Mouse (Mus musculus): ENCODE data around the gene Bora. TPM values are rescaled to one million over a fixed set of nuclear protein-coding genes. Genes with fewer than 3 reads are reported as not detected.
A peak's percentile ranks its signal among the peaks of the same experiment; 100 is the strongest.
"Not testable (repeated sequence)": the region's sequence is repeated elsewhere in the genome, so short reads cannot be mapped to it uniquely, and the experiment has no call there.

Bora gene
- polyA plus RNA-seq, 1 experiment from 2014 or later, result 66.0 TPM

DNA sequence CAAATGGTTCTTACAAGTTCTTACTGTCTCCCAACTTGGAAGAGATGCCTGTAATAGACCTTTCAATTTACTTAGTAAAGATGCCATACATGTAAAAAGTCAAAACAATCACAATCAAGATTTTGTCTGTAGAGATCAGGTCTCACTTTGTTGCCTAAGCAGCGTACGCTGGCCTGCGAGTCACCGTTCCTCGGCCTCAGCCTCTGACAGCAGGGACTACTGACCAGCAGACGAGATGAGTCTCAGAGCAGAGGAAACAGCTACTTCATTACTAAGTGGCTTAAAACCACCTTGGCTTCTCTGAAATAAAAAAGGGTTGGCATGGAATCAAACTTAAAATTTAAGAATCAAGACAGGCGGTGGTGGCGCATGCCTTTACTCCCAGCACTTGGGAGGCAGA, 11.2 kb upstream of the Bora start:
- H3K4me3 ChIP-seq (ENCODE audit: low read length); H3K4me1 ChIP-seq (ENCODE audit: insufficient read depth, low read length); H3K9ac ChIP-seq (replicated peaks; ENCODE audit: low read length); H3K9me3 ChIP-seq (ENCODE audit: low read length); H3K27me3 ChIP-seq (ENCODE audit: insufficient read depth, low read length); H3K4me2 ChIP-seq (replicated peaks; ENCODE audit: low read depth, low read length); H3K27ac ChIP-seq (ENCODE audit: low read length); ATAC-seq (ENCODE audit: low FRiP score, low TSS enrichment): not testable (repeated sequence)
- 94% methylated on average over 8 of the region's 8 CpGs for WGBS
- peaks cover 25% of the 10 kb centered on the region for H3K36me3 ChIP-seq (ENCODE audit: insufficient read depth, low read length)

DNA sequence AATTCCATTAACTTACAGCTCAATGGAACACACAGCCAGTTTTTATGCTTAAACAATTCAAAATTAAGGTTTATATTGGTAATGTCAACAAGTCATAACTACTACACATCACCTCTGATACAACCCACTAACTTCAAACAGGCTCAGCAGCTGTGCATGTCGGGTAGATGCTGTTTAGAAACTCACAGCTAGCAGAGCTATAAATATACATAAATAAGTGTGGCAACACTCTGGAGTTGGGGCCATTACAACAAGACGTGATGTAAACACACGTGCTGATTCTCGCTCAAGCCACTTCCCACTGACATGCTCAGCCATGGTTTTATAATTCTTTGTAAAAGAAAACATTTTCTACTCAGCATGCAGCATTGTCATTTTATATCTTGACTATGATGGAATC, 10.0 kb upstream of the Bora start:
- ATAC-seq (ENCODE audit: low FRiP score, low TSS enrichment), result no peak
- Histone ChIP-seq H3K9ac (replicated peaks; ENCODE audit: low read length) (no peak overlapping the region), H3K27me3 (ENCODE audit: insufficient read depth, low read length) (no peaks in the 10 kb centered on the region), H3K4me2 (replicated peaks; ENCODE audit: low read depth, low read length) (no peak overlapping the region), H3K4me1 (ENCODE audit: insufficient read depth, low read length) (peaks cover 2% of the 10 kb centered on the region; the same call in 1 of the 2 replicates), H3K36me3 (ENCODE audit: insufficient read depth, low read length) (peaks cover 25% of the 10 kb centered on the region), H3K27ac (ENCODE audit: low read length) (no peak overlapping the region), H3K4me3 (ENCODE audit: low read length) (no peak overlapping the region), H3K9me3 (ENCODE audit: low read length) (no peaks in the 10 kb centered on the region)
- 74% methylated on average over 4 of the region's 4 CpGs for WGBS

DNA sequence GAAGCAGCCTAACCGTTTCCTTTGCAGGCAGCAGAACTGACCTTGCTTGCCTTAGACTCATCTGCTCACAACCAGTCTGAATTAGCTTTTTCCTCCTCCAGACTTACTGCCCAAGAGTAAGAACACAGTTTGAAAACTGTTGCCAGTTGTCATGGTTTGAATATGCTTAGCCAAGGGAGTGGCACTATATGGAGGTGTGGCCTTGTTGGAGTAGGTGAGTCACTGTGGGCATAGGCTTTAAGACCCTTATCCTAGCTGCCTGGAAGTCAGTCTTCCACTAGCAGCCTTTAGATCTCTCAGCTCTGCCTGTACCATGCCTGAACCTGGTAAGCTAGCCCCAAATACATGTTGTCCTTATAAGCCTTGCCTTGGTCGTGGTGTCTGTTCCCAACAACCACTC, 8.3 kb upstream of the Bora start:
- WGBS, result 83% methylated on average over 2 of the region's 2 CpGs
- Histone ChIP-seq H3K4me3 (ENCODE audit: low read length) (no peak overlapping the region), H3K4me1 (ENCODE audit: insufficient read depth, low read length) (peaks cover 13% of the 10 kb centered on the region; the same call in 1 of the 2 replicates), H3K27ac (ENCODE audit: low read length) (0 out of 2 replicates have a peak overlapping the region, but pooled peaks have one; percentile 18), H3K9me3 (ENCODE audit: low read length) (no peaks in the 10 kb centered on the region), H3K9ac (replicated peaks; ENCODE audit: low read length) (no peak overlapping the region), H3K36me3 (ENCODE audit: insufficient read depth, low read length) (peaks cover 21% of the 10 kb centered on the region), H3K4me2 (replicated peaks; ENCODE audit: low read depth, low read length) (no peak overlapping the region), H3K27me3 (ENCODE audit: insufficient read depth, low read length) (no peaks in the 10 kb centered on the region)
- ATAC-seq (ENCODE audit: low FRiP score, low TSS enrichment), result no peak; the same call in 1 of the 2 replicates

DNA sequence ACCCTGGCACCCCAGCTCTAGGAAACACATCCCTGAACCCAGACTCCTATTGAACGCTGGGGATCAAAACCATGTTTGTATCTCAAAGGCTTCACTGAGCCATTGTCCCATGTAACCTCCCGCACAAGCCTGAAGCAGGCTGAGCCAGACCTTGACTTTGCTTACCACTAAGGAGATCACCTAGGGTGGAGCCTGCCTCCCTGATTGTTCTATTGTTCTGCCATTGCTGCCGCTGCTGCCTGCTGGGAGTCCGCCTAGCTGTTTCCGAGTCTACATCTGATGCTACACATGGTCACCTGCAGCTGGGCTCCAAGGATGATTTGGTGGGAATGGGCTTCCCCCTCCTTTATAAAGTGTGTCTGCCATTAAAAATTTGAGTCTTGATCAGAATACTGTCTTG, 6.7 kb upstream of the Bora start:
- H3K9ac ChIP-seq (replicated peaks; ENCODE audit: low read length); ATAC-seq (ENCODE audit: low FRiP score, low TSS enrichment); H3K9me3 ChIP-seq (ENCODE audit: low read length); H3K27ac ChIP-seq (ENCODE audit: low read length); H3K4me2 ChIP-seq (replicated peaks; ENCODE audit: low read depth, low read length); H3K27me3 ChIP-seq (ENCODE audit: insufficient read depth, low read length); H3K4me3 ChIP-seq (ENCODE audit: low read length): not testable (repeated sequence)
- Histone ChIP-seq H3K4me1 (ENCODE audit: insufficient read depth, low read length) (peaks cover 22% of the 10 kb centered on the region), H3K36me3 (ENCODE audit: insufficient read depth, low read length) (peaks cover 14% of the 10 kb centered on the region; the same call in 1 of the 2 replicates)
- 82% methylated on average over 5 of the region's 5 CpGs for WGBS

DNA sequence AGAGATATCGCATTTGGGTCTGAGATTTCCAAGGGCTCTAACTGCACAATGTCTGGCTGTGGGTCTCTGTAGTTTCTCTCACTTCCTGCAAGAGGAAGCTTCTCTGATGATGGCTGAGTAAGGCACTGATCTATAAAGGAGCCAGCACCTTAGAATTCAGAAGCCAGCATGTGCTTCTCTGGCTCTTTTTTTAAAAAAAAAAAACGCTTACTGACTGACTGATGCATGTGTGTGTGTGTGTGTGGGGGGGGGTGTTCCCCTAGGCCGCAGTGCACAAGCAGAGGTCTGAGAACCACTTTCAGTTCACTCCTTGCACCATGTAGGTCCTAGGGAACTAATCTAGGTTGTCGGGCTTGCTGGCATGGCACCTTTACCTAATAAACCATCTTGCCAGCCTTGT, 4.6 kb upstream of the Bora start:
- 64% methylated on average over 4 of the region's 4 CpGs for WGBS
- no peaks in the 10 kb centered on the region for H3K9me3 ChIP-seq (ENCODE audit: low read length)
- H3K36me3 ChIP-seq (ENCODE audit: insufficient read depth, low read length), result 0 out of 2 replicates have a peak, but pooled peaks cover 11% of the 10 kb centered on the region
- H3K27me3 ChIP-seq (ENCODE audit: insufficient read depth, low read length), result no peaks in the 10 kb centered on the region
- no peak overlapping the region for H3K4me2 ChIP-seq (replicated peaks; ENCODE audit: low read depth, low read length)
- H3K4me1 ChIP-seq (ENCODE audit: insufficient read depth, low read length), result peaks cover 29% of the 10 kb centered on the region
- H3K9ac ChIP-seq (replicated peaks; ENCODE audit: low read length), result 0 out of 2 replicates have a peak overlapping the region, but pooled peaks have one; percentile 26
- no peak overlapping the region for H3K4me3 ChIP-seq (ENCODE audit: low read length)
- peak overlapping the region; percentile 24; the same call in 1 of the 2 replicates for H3K27ac ChIP-seq (ENCODE audit: low read length)
- ATAC-seq (ENCODE audit: low FRiP score, low TSS enrichment), result no peak

DNA sequence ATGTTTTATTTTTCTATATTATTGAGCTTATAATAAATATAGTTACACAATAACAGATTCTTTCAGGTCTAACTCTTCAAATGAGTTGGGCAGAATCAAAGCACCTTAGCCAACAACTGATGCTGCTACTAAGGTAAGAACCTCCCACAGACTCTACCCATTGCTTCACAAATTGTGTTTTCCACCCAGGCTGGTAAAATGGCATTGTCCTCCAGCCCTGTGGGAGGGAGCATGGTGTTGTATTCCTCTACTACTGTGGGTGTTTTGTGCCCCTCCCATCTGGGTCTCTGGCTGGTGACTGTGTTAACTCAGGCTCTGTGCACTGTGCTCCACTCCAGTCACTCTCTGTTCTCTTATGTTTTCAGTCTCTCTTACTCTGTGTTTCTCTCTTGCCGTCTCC, 2.5 kb upstream of the Bora start:
- Histone ChIP-seq H3K36me3 (ENCODE audit: insufficient read depth, low read length) (0 out of 2 replicates have a peak, but pooled peaks cover 11% of the 10 kb centered on the region), H3K4me1 (ENCODE audit: insufficient read depth, low read length) (peaks cover 38% of the 10 kb centered on the region), H3K4me2 (replicated peaks; ENCODE audit: low read depth, low read length) (peak overlapping the region; percentile 65), H3K27me3 (ENCODE audit: insufficient read depth, low read length) (no peaks in the 10 kb centered on the region), H3K9me3 (ENCODE audit: low read length) (no peaks in the 10 kb centered on the region), H3K27ac (ENCODE audit: low read length) (no peak overlapping the region), H3K4me3 (ENCODE audit: low read length) (peak overlapping the region; percentile 79), H3K9ac (replicated peaks; ENCODE audit: low read length) (no peak overlapping the region)
- ATAC-seq (ENCODE audit: low FRiP score, low TSS enrichment), result no peak
- WGBS, result 44% methylated on average over 1 of the region's 1 CpGs

DNA sequence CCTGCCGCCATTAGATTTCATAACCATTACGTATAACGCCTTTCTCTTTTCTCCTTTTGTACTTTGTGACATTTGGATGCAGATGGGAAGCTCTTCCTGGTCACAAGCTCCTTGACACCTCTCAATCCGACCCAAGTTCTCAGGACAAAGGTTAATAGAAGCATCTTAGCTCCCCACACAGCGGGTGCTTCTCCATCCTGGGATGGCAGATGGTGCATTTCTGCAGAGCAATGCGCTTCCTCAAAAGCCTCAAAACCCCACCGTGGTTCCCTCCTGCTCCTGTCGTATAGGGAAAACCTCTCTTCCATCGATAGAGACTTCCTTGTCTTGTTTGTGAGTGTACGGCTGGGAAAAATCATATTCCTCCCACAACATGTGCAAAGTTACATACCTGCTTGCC, 1.9 kb upstream of the Bora start:
- H3K9ac ChIP-seq (replicated peaks; ENCODE audit: low read length), result peak overlapping the region; percentile 10
- no peak overlapping the region for H3K27ac ChIP-seq (ENCODE audit: low read length)
- no peaks in the 10 kb centered on the region for H3K27me3 ChIP-seq (ENCODE audit: insufficient read depth, low read length)
- H3K4me2 ChIP-seq (replicated peaks; ENCODE audit: low read depth, low read length), result peak overlapping the region; percentile 65
- H3K4me3 ChIP-seq (ENCODE audit: low read length), result peak overlapping the region; percentile 79
- 0 out of 2 replicates have a peak, but pooled peaks cover 9% of the 10 kb centered on the region for H3K36me3 ChIP-seq (ENCODE audit: insufficient read depth, low read length)
- no peaks in the 10 kb centered on the region for H3K9me3 ChIP-seq (ENCODE audit: low read length)
- ATAC-seq (ENCODE audit: low FRiP score, low TSS enrichment), result no peak
- peaks cover 44% of the 10 kb centered on the region for H3K4me1 ChIP-seq (ENCODE audit: insufficient read depth, low read length)
- WGBS, result 40% methylated on average over 10 of the region's 10 CpGs

DNA sequence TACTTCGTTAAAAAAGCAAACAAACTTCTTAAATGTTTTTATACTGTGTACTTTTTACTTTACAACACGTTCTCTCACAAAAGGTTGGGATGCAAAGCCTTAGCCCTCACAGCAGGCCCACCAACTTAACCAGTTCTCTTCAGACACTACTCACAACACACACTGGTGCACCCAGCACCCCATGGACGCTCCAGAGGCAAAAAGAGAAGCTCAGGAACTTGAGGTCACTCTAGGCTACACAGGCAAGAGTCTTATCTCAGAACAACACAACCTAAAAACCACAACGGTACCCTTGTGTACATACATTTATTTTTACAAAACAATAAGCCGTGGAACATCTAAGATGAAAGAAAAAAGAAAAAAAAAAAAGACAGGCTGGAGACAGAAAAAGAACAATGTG, 1.3 kb upstream of the Bora start:
- Histone ChIP-seq H3K4me2 (replicated peaks; ENCODE audit: low read depth, low read length) (peak overlapping the region; percentile 65), H3K9ac (replicated peaks; ENCODE audit: low read length) (peak overlapping the region; percentile 96), H3K9me3 (ENCODE audit: low read length) (no peaks in the 10 kb centered on the region), H3K36me3 (ENCODE audit: insufficient read depth, low read length) (0 out of 2 replicates have a peak, but pooled peaks cover 5% of the 10 kb centered on the region), H3K4me1 (ENCODE audit: insufficient read depth, low read length) (peaks cover 44% of the 10 kb centered on the region), H3K27ac (ENCODE audit: low read length) (no peak overlapping the region), H3K4me3 (ENCODE audit: low read length) (peak overlapping the region; percentile 79), H3K27me3 (ENCODE audit: insufficient read depth, low read length) (no peaks in the 10 kb centered on the region)
- no peak for ATAC-seq (ENCODE audit: low FRiP score, low TSS enrichment)
- 5% methylated on average over 5 of the region's 5 CpGs for WGBS

DNA sequence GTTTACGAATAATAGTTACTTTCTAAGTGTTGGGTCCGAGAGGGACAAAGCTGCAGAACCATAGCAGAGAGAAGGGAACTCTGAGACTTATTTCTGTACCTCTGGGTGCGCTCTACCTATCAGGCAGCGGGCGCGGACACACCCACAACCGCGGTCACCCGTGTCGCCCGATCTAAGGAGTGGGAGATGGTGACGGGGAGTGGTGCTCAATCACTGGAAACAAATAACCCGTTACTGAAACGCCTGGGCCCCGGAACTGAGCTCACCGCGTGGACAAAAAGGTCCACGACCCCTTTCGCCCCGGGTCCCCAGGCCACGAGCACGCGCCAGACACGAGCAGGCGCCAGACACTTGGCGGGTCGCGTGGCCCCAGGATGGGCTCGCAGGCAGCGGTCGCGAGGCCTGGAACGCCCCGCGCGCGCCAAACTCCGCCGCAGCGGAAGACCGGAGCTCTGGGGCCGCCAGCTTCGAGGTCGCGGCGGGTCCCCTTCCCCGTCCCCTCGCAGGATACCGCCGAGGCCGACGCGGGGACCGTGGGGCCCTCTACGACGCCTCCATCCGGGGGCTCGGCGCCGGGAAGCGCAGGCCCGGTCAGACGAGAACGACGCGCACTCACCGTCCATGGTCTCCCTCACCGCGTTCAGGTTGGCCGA, 518 bp upstream of the Bora start:
- peak overlapping the region; percentile 94 for H3K27ac ChIP-seq (ENCODE audit: low read length)
- no peaks in the 10 kb centered on the region for H3K9me3 ChIP-seq (ENCODE audit: low read length)
- peak; percentile 33 for ATAC-seq (ENCODE audit: low FRiP score, low TSS enrichment)
- peak overlapping the region; percentile 65 for H3K4me2 ChIP-seq (replicated peaks; ENCODE audit: low read depth, low read length)
- H3K4me1 ChIP-seq (ENCODE audit: insufficient read depth, low read length), result peaks cover 44% of the 10 kb centered on the region
- WGBS, result under 1% methylated on average over 68 of the region's 70 CpGs
- H3K4me3 ChIP-seq (ENCODE audit: low read length), result peak overlapping the region; percentile 79
- H3K36me3 ChIP-seq (ENCODE audit: insufficient read depth, low read length), result peaks cover 10% of the 10 kb centered on the region; the same call in 1 of the 2 replicates
- no peaks in the 10 kb centered on the region for H3K27me3 ChIP-seq (ENCODE audit: insufficient read depth, low read length)
- H3K9ac ChIP-seq (replicated peaks; ENCODE audit: low read length), result peak overlapping the region; percentile 96

DNA sequence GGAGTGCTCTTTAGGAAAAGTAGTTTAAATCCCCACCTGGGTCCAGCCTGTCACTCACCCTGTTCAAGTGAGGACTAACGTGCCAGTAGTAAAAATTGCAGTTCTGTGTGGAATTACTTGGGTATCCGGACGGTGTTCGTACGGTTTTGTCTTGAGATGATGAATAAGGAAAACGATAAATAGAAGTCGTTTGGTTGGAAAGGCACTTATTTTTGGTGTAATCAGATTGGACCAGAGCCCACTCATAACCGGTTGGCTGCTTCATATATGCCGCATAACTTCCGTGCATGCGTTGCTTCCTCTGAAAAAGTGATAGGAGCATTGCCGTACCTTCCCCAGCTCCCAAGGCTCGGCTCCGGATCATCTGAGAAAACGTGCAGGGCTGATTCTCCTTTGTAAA, 760 bp downstream of the Bora start:
- ATAC-seq (ENCODE audit: low FRiP score, low TSS enrichment), result peak; percentile 25; the same call in 1 of the 2 replicates
- H3K9ac ChIP-seq (replicated peaks; ENCODE audit: low read length), result peak overlapping the region; percentile 96
- no peaks in the 10 kb centered on the region for H3K9me3 ChIP-seq (ENCODE audit: low read length)
- H3K27me3 ChIP-seq (ENCODE audit: insufficient read depth, low read length), result no peaks in the 10 kb centered on the region
- H3K27ac ChIP-seq (ENCODE audit: low read length), result peak overlapping the region; percentile 94
- WGBS, result under 1% methylated on average over 15 of the region's 15 CpGs
- peaks cover 16% of the 10 kb centered on the region; the same call in 1 of the 2 replicates for H3K36me3 ChIP-seq (ENCODE audit: insufficient read depth, low read length)
- H3K4me2 ChIP-seq (replicated peaks; ENCODE audit: low read depth, low read length), result peak overlapping the region; percentile 65
- H3K4me1 ChIP-seq (ENCODE audit: insufficient read depth, low read length), result peaks cover 35% of the 10 kb centered on the region
- peak overlapping the region; percentile 79 for H3K4me3 ChIP-seq (ENCODE audit: low read length)
